ENCODE assay signal across 9 mouse cellular contexts in genomic region chr3:107290764-107291381, GRCm38 (mm10). TPM values are rescaled to one million over a fixed set of nuclear protein-coding genes. Genes with fewer than 3 reads are reported as not detected.
DNase-seq lines count a peak whose midpoint lies in the region; ATAC-seq lines count a peak whose summit lies in the region.
"Had no signal": no experiment of that assay in that cellular context is flagged by ENCODE, and none has a peak within 500 bp of the region (broad histone marks: within the 10 kb centered on the region; RNA-seq: fewer than 3 reads in every experiment).

Slc16a4 (plus strand) TSS chr3:107291230.

- 41% methylated on average over 9 of the region's 9 CpGs for WGBS in hindbrain, embryonic 16.5 days

- no peaks in the 10 kb centered on the region for H3K4me1 ChIP-seq in hindbrain, embryonic 16.5 days (ENCODE audit: control insufficient read depth, insufficient read depth, low read depth, low read length)

- no peaks in the 10 kb centered on the region for H3K36me3 ChIP-seq in hindbrain, embryonic 16.5 days (ENCODE audit: control insufficient read depth, insufficient read depth, low read length)

- no peak within 1 kb of the TSS for H3K4me2 ChIP-seq in hindbrain, embryonic 16.5 days (ENCODE audit: low read length)

- no peak within 1 kb of the TSS for H3K9ac ChIP-seq in hindbrain, embryonic 16.5 days (ENCODE audit: low read depth, low read length)

- no peak within 1 kb of the TSS for H3K4me3 ChIP-seq in hindbrain, embryonic 16.5 days (ENCODE audit: low read length)

- DNase-seq in heart, adult 8-10 months (ENCODE audit: low spot score) = peak; percentile 14
- no peak for DNase-seq in heart, adult 9 months (ENCODE audit: low spot score in 2 of 2)
- peak; percentile 75 for DNase-seq in embryo, embryonic 10 days (ENCODE audit: low spot score)
- DNase-seq in lung, adult 18-20 months = peak; percentile 52 to 63
- DNase-seq in adrenal gland, adult 2 months = no peak

- H3K27me3 ChIP-seq in hindbrain, embryonic 16.5 days (replicated peaks; ENCODE audit: control insufficient read depth, insufficient read depth, low read length) = no peaks in the 10 kb centered on the region

- H3K27ac ChIP-seq in hindbrain, embryonic 16.5 days (ENCODE audit: low read depth, low read length) = 0 out of 2 replicates have a peak within 1 kb of the TSS, but pooled peaks have one; percentile 23

- ATAC-seq in hindbrain, embryonic 16.5 days = no peak
- ATAC-seq in CD4-positive, CD25-positive, alpha-beta regulatory T cell, adult 4 months = no peak
- ATAC-seq in cerebellum, adult (ENCODE audit: insufficient number of reproducible peaks, low FRiP score, low TSS enrichment) = no peak

- no peaks in the 10 kb centered on the region for H3K9me3 ChIP-seq in hindbrain, embryonic 16.5 days (ENCODE audit: control insufficient read depth, low read length)

RNA-seq across cellular contexts. Expression of gene Slc16a4, which starts in this region (rescaled TPM):
- under 1 TPM; 0.19 to 0.81 (median 0.44) TPM for total RNA-seq in heart, adult 8-10 months (2022)
- 3.0 and 3.1 TPM in 2 replicates for polyA plus RNA-seq in hindbrain, embryonic 16.5 days (2015; fragmentation: Nextera tagmentation; extraction: Ambion mirVana)
- polyA plus RNA-seq in CD4-positive, CD25-positive, alpha-beta regulatory T cell, adult 4 months (2017; shearing (Covaris generic)) = 1 to 10 TPM; 1.5 to 1.9 TPM
- total RNA-seq in adrenal gland, adult 2 months (2021) = under 1 TPM; 0.32 to 0.59 TPM
- polyA plus RNA-seq in adrenal gland, adult 2 months (2012; rRNA removed) = 0.11 and 0.16 TPM in 2 replicates
- total RNA-seq: liver, adult 2 months had no signal
- polyA plus RNA-seq: liver, adult 2 months had no signal

Comparison
In these comparisons a context has a peak if more than half of its experiments do, and no peak if none do; other contexts are left out.
1. Peak in DNase-seq in heart, adult 8-10 months; RNA of the gene not detected or under 1 TPM.
2. DNase-seq: peak in embryo, embryonic 10 days (single experiment) and lung, adult 18-20 months (2 of 2); none in heart, adult 9 months (0 of 2) and adrenal gland, adult 2 months (single experiment).